Mouse (Mus musculus): ENCODE measurements at regions not wholly inside any gene's neighbourhood (a gene's known extent, or its start where the extent isn't known, plus 50 kb on each side); places are given as distances from the start of the nearest gene placed in this dataset.

- H3K4me3 ChIP-seq (ENCODE audit: low read depth, low read length), result no peak overlapping the region
- H3K27me3 ChIP-seq (ENCODE audit: insufficient read depth, low read length), result no peaks in the 10 kb centered on the region
- 13% methylated on average over 2 of the region's 2 CpGs for whole genome bisulfite sequencing
- TF ChIP-seq CTCF (IDR thresholded peaks at IDR 0.05), result no peak
- H3K4me2 ChIP-seq (ENCODE audit: low read depth, low read length, poor library complexity, severe bottlenecking), result no peak overlapping the region
- no peak overlapping the region for H3K9ac ChIP-seq (replicated peaks; ENCODE audit: low read length, poor library complexity, severe bottlenecking)
- DNase-seq (ENCODE audit: low spot score), result peak; percentile 4
- no peaks in the 10 kb centered on the region for H3K36me3 ChIP-seq (ENCODE audit: insufficient read depth, low read length)
- ATAC-seq (ENCODE audit: low FRiP score), result no peak
- H3K9me3 ChIP-seq (ENCODE audit: low read length), result no peaks in the 10 kb centered on the region
- H3K27ac ChIP-seq (ENCODE audit: low read depth, low read length), result no peak overlapping the region
- H3K4me1 ChIP-seq (ENCODE audit: insufficient read depth, low read length), result no peaks in the 10 kb centered on the region
Measured at GRCm38 (mm10) chr19:52321626-52322025, 57.5 kb downstream of the Ins1 start.

GRCm38 (mm10) chr19:52331398-52331797, 67.3 kb downstream of the Ins1 start:
- H3K36me3 ChIP-seq (ENCODE audit: insufficient read depth, low read length), result no peaks in the 10 kb centered on the region
- TF ChIP-seq CTCF (IDR thresholded peaks at IDR 0.05), result no peak
- no peak overlapping the region for H3K9ac ChIP-seq (replicated peaks; ENCODE audit: low read length, poor library complexity, severe bottlenecking)
- no peak overlapping the region for H3K27ac ChIP-seq (ENCODE audit: low read depth, low read length)
- ATAC-seq (ENCODE audit: low FRiP score) (no peak), DNase-seq (ENCODE audit: low spot score) (no peak)
- 86% methylated on average over 1 of the region's 1 CpGs for WGBS
- no peak overlapping the region for H3K4me2 ChIP-seq (ENCODE audit: low read depth, low read length, poor library complexity, severe bottlenecking)
- no peaks in the 10 kb centered on the region for H3K4me1 ChIP-seq (ENCODE audit: insufficient read depth, low read length)
- no peaks in the 10 kb centered on the region for H3K27me3 ChIP-seq (ENCODE audit: insufficient read depth, low read length)
- no peaks in the 10 kb centered on the region for H3K9me3 ChIP-seq (ENCODE audit: low read length)
- no peak overlapping the region for H3K4me3 ChIP-seq (ENCODE audit: low read depth, low read length)

DNA sequence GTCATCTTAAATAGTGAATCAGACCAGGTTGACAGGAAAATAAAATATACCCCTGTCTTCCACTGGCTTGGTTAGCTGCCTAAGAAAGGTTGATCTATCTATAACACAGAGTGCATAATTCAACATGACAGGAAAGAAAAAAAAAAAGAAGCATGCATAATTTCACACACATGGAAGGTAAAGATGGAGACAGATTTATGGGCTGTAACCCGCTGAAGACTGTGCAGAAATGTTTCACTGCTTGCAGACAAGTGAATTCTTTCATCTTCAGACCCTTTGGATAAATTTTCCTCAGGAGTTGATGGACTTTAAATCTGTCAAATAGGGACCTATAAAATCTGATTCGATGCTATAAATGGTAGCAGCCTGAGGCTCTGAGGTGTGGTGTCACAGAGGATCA, 91.1 kb downstream of the Ins1 start:
- H3K9ac ChIP-seq (replicated peaks; ENCODE audit: low read length, poor library complexity, severe bottlenecking), result no peak overlapping the region
- H3K36me3 ChIP-seq (ENCODE audit: insufficient read depth, low read length), result no peaks in the 10 kb centered on the region
- no peaks in the 10 kb centered on the region for H3K9me3 ChIP-seq (ENCODE audit: low read length)
- no peak for TF ChIP-seq CTCF (IDR thresholded peaks at IDR 0.05)
- no peaks in the 10 kb centered on the region for H3K4me1 ChIP-seq (ENCODE audit: insufficient read depth, low read length)
- H3K4me2 ChIP-seq (ENCODE audit: low read depth, low read length, poor library complexity, severe bottlenecking), result no peak overlapping the region
- no peaks in the 10 kb centered on the region for H3K27me3 ChIP-seq (ENCODE audit: insufficient read depth, low read length)
- no peak for DNase-seq (ENCODE audit: low spot score)
- H3K4me3 ChIP-seq (ENCODE audit: low read depth, low read length), result no peak overlapping the region
- no peak for ATAC-seq (ENCODE audit: low FRiP score)
- no peak overlapping the region for H3K27ac ChIP-seq (ENCODE audit: low read depth, low read length)
- 60% methylated on average over 2 of the region's 2 CpGs for WGBS

DNA sequence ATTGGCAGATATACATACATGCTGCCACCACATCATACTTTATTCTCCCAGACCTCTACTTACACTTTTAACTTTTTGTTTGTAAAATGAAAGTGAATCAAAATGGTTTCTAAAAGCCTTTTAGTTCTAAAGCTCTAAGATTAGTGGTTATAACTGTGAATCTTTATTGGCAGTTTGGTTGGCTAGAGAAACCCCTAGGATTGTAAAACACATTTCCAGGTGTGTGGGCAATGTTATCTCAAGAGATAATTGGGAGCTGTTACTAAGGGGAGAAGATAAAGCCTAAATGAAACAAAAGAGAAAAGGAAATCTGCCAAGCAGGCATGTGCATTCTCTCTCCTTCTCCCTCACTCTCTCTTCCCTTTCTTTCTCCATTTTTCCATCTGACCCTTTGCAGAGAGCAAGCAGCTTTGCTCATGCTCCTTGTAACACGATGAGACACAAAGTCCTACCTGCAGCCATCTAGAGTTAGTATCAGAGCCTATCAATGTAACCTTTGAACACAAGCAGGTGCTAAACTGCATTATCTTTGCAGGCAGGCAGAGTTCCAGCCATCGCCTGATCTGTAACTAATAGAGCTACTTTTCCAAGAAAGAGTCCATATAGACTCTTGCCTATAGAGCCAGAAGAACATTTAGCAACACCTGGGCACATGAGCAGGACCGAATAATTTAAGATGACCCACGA, 110.9 kb downstream of the Ins1 start:
- H3K4me2 ChIP-seq (ENCODE audit: low read depth, low read length, poor library complexity, severe bottlenecking), result no peak overlapping the region
- TF ChIP-seq CTCF (IDR thresholded peaks at IDR 0.05), result no peak
- no peaks in the 10 kb centered on the region for H3K9me3 ChIP-seq (ENCODE audit: low read length)
- ATAC-seq (ENCODE audit: low FRiP score) (no peak), DNase-seq (ENCODE audit: low spot score) (no peak)
- no peak overlapping the region for H3K9ac ChIP-seq (replicated peaks; ENCODE audit: low read length, poor library complexity, severe bottlenecking)
- no peaks in the 10 kb centered on the region for H3K27me3 ChIP-seq (ENCODE audit: insufficient read depth, low read length)
- 86% methylated on average over 4 of the region's 4 CpGs for WGBS
- H3K4me3 ChIP-seq (ENCODE audit: low read depth, low read length), result no peak overlapping the region
- no peaks in the 10 kb centered on the region for H3K36me3 ChIP-seq (ENCODE audit: insufficient read depth, low read length)
- no peaks in the 10 kb centered on the region for H3K4me1 ChIP-seq (ENCODE audit: insufficient read depth, low read length)
- H3K27ac ChIP-seq (ENCODE audit: low read depth, low read length), result no peak overlapping the region

DNA sequence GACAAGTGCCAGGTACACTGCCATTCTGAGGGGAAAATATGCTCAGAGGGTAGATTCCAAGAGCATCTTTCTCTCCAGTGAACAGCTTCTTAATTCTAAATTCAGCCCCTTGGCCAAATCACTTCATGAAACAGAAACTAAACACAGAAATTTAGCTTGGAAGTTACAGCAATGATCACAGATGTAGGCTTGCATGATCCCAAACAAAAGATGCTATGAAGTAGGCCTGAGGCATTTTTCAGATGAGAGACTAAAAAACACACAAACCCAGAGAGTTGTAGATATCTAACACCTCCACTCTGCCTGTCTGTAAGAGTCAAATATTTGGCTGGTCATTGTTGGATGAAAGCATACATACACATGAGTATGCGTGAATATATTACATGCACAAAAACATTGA, 142.6 kb downstream of the Ins1 start:
- no peak overlapping the region for H3K27ac ChIP-seq (ENCODE audit: low read depth, low read length)
- DNase-seq (ENCODE audit: low spot score), result no peak
- no peak overlapping the region for H3K9ac ChIP-seq (replicated peaks; ENCODE audit: low read length, poor library complexity, severe bottlenecking)
- WGBS, result 84% methylated on average over 1 of the region's 1 CpGs
- no peak for TF ChIP-seq CTCF (IDR thresholded peaks at IDR 0.05)
- no peak for ATAC-seq (ENCODE audit: low FRiP score)
- no peak overlapping the region for H3K4me3 ChIP-seq (ENCODE audit: low read depth, low read length)
- H3K36me3 ChIP-seq (ENCODE audit: insufficient read depth, low read length), result no peaks in the 10 kb centered on the region
- no peaks in the 10 kb centered on the region for H3K27me3 ChIP-seq (ENCODE audit: insufficient read depth, low read length)
- no peak overlapping the region for H3K4me2 ChIP-seq (ENCODE audit: low read depth, low read length, poor library complexity, severe bottlenecking)
- H3K4me1 ChIP-seq (ENCODE audit: insufficient read depth, low read length), result no peaks in the 10 kb centered on the region
- H3K9me3 ChIP-seq (ENCODE audit: low read length), result no peaks in the 10 kb centered on the region

DNA sequence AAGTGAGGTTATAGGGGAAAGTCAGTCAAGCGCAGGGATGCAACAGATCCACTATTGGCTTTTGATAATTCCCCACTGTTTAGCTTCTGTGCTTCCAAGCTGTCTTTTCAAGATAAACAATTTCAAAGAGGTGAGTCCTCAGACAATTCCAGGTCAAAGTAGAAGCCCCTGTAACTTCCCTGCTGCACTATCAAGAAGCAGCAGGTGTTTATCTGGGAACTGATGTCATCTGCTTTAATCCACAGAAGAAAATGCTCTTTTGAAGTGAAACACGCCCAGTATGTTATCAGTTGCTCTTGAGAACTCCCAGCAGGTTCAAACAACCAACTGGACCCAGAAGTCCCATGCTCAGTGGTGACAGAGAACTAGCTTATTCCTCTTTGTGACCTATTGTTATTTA, 164.7 kb downstream of the Ins1 start:
- no peaks in the 10 kb centered on the region for H3K36me3 ChIP-seq (ENCODE audit: insufficient read depth, low read length)
- no peaks in the 10 kb centered on the region for H3K4me1 ChIP-seq (ENCODE audit: insufficient read depth, low read length)
- no peak overlapping the region for H3K27ac ChIP-seq (ENCODE audit: low read depth, low read length)
- H3K27me3 ChIP-seq (ENCODE audit: insufficient read depth, low read length), result no peaks in the 10 kb centered on the region
- no peak for ATAC-seq (ENCODE audit: low FRiP score)
- H3K9me3 ChIP-seq (ENCODE audit: low read length), result no peaks in the 10 kb centered on the region
- H3K4me2 ChIP-seq (ENCODE audit: low read depth, low read length, poor library complexity, severe bottlenecking), result no peak overlapping the region
- no peak for DNase-seq (ENCODE audit: low spot score)
- no peak for TF ChIP-seq CTCF (IDR thresholded peaks at IDR 0.05)
- H3K9ac ChIP-seq (replicated peaks; ENCODE audit: low read length, poor library complexity, severe bottlenecking), result no peak overlapping the region
- no peak overlapping the region for H3K4me3 ChIP-seq (ENCODE audit: low read depth, low read length)
- WGBS, result 72% methylated on average over 2 of the region's 2 CpGs
